Mouse (Mus musculus) embryonic fibroblast, embryonic 13.5 days (primary cell): ENCODE results near the gene Il22ra2. TPM values are rescaled to one million over a fixed set of nuclear protein-coding genes. Genes with fewer than 3 reads are reported as not detected.

Source experiments
- H3K27ac ChIP-seq: 2 replicates; pipeline ENCODE4 v1.5.1; 2012; ENCODE audit warnings: low read length, control low read depth, inconsistent platforms; ENCODE audit not compliant: insufficient read depth
- H3K4me1 ChIP-seq: 2 replicates; pipeline ENCODE4 v1.6.1; 2011; ENCODE audit warnings: low read length; ENCODE audit not compliant: control insufficient read depth, insufficient read depth
- H3K4me3 ChIP-seq: 2 replicates; pipeline ENCODE4 v1.5.1; 2011; ENCODE audit warnings: mild to moderate bottlenecking, control low read depth, low read length; ENCODE audit not compliant: insufficient read depth
- CTCF ChIP-seq: IDR thresholded peaks from 2 replicates; pipeline ENCODE4 v1.5.1; 2011; ENCODE audit warnings: mild to moderate bottlenecking, control low read depth, low read length, moderate library complexity, borderline replicate concordance; ENCODE audit not compliant: insufficient read depth
- POLR2A ChIP-seq: IDR thresholded peaks from 2 replicates; pipeline ENCODE4 v1.6.1; 2011; ENCODE audit warnings: low read depth, mild to moderate bottlenecking, control low read depth, low read length, moderate library complexity
- polyA plus RNA-seq: library from polyadenylated mRNA; stranded (reverse); fragments of >200 nt; gene quantifications from 2 replicates; pipeline ENCODE4 v1.2.4, GENCODE M21; 2011; ENCODE audit warnings: low read depth; ENCODE audit not compliant: missing spikeins, insufficient read length

The Il22ra2 gene
- polyA plus RNA-seq, 1 experiment, result not detected

DNA sequence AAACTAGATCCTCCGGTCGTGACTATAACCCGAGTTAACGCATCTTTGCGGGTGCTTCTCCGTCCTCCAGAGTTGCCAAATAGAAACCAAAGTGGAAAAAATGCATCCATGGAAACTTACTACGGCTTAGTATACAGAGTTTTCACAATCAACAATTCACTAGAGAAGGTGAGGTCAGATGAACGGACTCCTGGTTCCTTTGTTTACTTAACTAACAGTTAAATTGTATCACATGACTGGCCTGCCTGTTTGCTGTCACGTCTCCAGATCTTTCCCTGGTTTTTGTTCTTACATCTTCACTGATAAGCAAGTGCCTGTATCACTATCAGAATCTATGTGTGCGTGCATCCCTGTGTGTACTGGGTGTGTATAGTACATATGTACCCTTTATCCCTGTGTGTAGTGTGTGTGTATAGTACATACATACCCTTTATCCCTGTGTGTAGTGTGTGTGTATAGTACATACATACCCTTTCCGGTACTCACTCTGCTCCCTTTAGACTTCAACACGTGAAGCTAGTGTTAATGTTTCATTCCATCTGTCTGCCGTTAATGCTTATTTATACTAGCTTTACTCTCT is 9.9 kb downstream of the Il22ra2 start:
- Histone ChIP-seq H3K27ac (no peak overlapping the region), H3K4me1 (no peaks in the 10 kb centered on the region), H3K4me3 (no peak overlapping the region)
- TF ChIP-seq CTCF, result no peak
- no peak for TF ChIP-seq POLR2A

DNA sequence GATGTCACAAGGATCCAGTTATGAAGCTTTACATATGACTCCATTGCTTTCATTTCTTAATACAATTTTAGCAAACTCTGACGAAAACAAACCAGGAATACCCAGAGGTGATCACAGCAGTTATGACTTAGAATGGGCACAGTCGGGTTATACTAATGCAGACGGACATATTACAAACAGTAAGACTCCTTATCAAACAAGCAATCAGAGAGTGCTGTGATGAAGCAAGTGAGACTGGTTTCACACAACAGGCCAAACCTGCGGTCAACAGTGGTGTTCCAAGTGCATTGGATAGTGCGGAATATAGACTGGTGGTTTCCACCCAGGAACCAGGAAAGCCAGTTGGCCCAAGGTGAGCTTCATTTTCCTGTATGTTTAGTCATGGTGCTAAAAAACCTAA is 17.1 kb downstream of the Il22ra2 start:
- H3K27ac ChIP-seq, result no peak overlapping the region
- no peak for TF ChIP-seq CTCF
- TF ChIP-seq POLR2A, result no peak
- no peak overlapping the region for H3K4me3 ChIP-seq
- H3K4me1 ChIP-seq, result no peaks in the 10 kb centered on the region

DNA sequence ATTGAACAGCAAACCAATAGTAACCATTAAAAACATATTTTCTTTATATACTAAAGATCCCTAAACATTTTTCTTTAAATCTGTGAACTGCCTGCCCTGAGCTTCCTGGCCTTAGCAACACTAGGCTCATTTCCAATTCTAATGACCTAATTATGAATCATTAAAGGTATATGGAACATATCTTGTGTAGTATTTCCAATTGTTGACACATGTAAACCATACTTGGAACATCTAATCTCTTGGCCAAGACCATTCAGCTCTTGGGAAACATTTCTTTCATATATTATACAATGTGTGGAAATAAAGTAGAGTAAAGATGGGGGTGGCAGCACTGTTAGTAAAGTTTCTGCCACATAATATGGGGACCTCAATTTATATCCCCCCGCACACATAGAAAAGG is 17.8 kb downstream of the Il22ra2 start:
- TF ChIP-seq CTCF (no peak), POLR2A (no peak)
- H3K4me1 ChIP-seq, result no peaks in the 10 kb centered on the region
- no peak overlapping the region for H3K27ac ChIP-seq
- no peak overlapping the region for H3K4me3 ChIP-seq

DNA sequence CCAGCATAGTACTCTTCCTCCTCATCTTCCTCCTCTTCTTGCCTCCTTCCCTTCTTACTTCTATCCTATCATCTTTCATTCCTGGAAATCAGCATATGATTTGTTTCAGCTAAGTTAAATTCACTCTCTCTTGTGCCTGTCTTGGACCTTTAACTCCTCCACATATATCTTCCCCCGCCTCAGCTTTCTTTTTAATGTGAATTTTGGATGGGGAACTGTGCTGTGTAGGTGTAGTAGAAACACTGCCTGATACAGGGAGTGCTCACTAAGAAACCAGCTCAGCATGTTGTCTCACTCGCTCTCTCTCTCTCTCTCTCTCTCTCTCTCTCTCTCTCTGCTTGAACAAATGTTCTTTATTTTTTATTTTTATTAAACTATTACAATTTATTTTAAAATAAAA is 23.3 kb downstream of the Il22ra2 start:
- Histone ChIP-seq H3K4me3 (no peak overlapping the region), H3K27ac (no peak overlapping the region), H3K4me1 (no peaks in the 10 kb centered on the region)
- TF ChIP-seq POLR2A (no peak), CTCF (no peak)

DNA sequence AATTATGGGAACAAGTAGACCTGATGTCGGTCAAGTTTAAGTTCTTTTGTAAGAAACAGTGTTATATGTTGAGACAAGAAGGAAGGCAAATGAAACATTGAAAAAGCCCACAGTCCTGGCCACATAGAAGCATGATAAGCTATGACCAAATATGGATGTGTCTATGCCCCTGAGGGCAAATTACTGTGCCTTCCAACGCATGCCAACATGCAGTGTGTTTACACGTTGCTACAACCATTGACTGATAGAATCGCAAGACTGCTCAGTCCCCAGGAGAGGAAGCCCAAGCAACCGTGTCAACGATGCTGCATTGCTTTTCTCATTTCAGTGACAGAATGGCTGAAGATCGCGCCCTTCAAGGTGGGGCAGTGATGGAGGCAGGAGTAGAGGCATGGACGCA is 35.6 kb downstream of the Il22ra2 start:
- no peak overlapping the region for H3K27ac ChIP-seq
- no peak overlapping the region for H3K4me3 ChIP-seq
- TF ChIP-seq POLR2A (no peak), CTCF (no peak)
- no peaks in the 10 kb centered on the region for H3K4me1 ChIP-seq

DNA sequence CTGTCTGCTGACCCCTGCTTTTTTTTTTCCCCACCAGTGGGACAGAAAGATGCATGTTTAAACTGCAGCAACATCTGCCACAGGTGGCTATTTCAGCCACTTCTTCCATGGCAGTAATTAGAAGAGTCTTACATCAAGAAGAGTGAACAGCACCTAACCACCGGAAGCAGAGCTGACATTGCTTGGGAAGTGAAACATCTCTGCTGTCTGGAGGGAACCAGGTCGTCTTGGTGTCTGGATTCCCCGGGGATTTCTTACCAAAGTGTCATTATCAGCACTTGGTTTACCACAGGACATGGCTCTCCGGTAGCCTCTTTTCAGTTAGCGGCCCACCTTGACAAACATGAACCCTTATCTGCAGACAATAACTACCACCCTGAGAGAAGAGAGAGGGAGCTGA is 38.2 kb downstream of the Il22ra2 start:
- H3K4me3 ChIP-seq, result no peak overlapping the region

DNA sequence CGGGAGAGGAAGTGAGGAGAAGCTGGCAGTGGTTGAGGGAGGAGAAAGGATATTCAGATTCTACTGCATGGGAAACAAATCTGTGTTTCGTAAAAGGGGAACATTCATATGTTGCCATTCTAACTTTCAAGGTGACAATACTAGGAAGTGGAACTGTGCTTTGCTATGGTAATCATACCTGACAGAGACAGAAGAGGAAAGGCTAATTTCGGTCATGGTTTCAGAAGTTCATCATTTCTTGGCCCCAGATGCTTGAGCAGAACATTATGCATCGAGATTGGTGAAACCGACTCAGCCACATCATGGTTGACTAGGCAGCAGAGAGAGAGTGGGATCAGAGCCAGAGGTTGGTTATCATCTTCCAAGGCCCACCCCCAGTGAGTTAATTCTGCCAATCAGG is 47.2 kb downstream of the Il22ra2 start:
- Histone ChIP-seq H3K4me3 (no peak overlapping the region), H3K4me1 (no peaks in the 10 kb centered on the region), H3K27ac (no peak overlapping the region)
- TF ChIP-seq CTCF (no peak), POLR2A (no peak)

More for the DNA sequence above, 38.2 kb downstream of the Il22ra2 start:
- Histone ChIP-seq H3K4me1 (no peaks in the 10 kb centered on the region), H3K27ac (no peak overlapping the region)
- TF ChIP-seq POLR2A, result no peak
- TF ChIP-seq CTCF, result no peak

DNA sequence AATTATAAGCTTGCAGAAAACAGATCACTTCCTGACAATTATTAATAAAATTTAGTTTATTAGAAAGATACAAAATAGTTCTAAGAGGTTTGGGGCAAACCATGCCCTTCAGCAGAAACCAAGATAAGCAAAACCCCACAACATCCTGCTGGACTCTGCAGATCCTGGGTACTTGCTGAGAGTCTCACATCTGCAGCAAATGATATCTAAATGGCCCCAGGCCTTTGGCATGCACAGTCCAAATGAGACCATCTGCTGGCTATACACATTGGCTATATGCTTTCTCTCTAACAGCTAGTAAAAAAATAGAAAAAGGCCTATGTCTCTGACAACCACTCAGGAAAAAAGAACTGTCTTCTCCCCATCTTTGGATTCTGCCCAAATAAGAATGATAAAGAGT is 50.2 kb downstream of the Il22ra2 start:
- Histone ChIP-seq H3K27ac (no peak overlapping the region), H3K4me1 (no peaks in the 10 kb centered on the region), H3K4me3 (no peak overlapping the region)
- TF ChIP-seq CTCF, result no peak
- TF ChIP-seq POLR2A, result no peak

DNA sequence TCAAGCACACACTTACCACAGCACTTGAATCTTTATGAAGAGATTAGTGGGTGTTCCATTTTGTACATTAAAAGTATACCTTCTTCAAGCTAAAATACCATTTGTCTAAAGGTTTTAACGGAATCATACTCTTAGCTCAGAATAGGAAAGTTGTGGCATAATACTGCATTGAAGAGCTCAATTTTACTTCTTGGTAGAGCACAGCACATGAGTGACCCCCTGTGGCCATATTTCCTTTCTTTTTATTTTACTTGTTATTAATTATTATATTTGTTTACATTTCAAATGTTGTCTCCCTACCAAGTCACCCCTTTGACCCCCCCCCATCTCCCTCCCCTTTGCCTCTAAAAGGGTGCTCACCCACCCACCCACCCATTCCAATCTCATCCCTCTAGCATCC is 51.3 kb downstream of the Il22ra2 start:
- H3K4me1 ChIP-seq, result no peaks in the 10 kb centered on the region
- H3K27ac ChIP-seq, result no peak overlapping the region
- no peak overlapping the region for H3K4me3 ChIP-seq
- TF ChIP-seq POLR2A, result no peak
- TF ChIP-seq CTCF, result no peak

Other genes with a start within 250 kb of the Il22ra2 start
- gene Ifngr1, start 30.0 kb upstream of the Il22ra2 start, polyA plus RNA-seq, result 40.4 and 44.0 TPM in 2 replicates
- gene Il20ra, start 90.6 kb downstream of the Il22ra2 start, polyA plus RNA-seq, result 2.6 and 2.9 TPM in 2 replicates
- 1.4 and 1.5 TPM in 2 replicates for gene Slc35d3, start 229.5 kb downstream of the Il22ra2 start, polyA plus RNA-seq